Mouse (Mus musculus): ENCODE results near the gene Aldh2.

- no peak for TF ChIP-seq CTCF (conservative IDR thresholded peaks at IDR 0.05; ENCODE audit: insufficient read depth, insufficient read length, low read depth, low read length)
- no peak for TF ChIP-seq POLR2A (IDR thresholded peaks at IDR 0.05; ENCODE audit: low read depth, low read length)
Observed at GRCm38 (mm10) chr5:121540066-121540465, 53.6 kb downstream of the Aldh2 start.

All from kidney, adult 2 months (tissue).